In genomic region chr3:30330021-30330420, GRCm38 (mm10) we compare ENCODE assay signal across 22 mouse cellular contexts.
DNase-seq lines count a peak whose midpoint lies in the region; ATAC-seq lines count a peak whose summit lies in the region.
"Had no signal": no experiment of that assay in that cellular context is flagged by ENCODE, and none has a peak within 500 bp of the region (broad histone marks: within the 10 kb centered on the region; RNA-seq: fewer than 3 reads in every experiment).

No protein-coding gene starts in this region.

- H3K9ac ChIP-seq in midbrain, embryonic 16.5 days (ENCODE audit: low read depth, low read length), result no peak overlapping the region
- H3K9ac ChIP-seq: embryonic facial prominence, embryonic 15.5 days; forebrain, embryonic 15.5 days; heart, embryonic 15.5 days; hindbrain, embryonic 12.5 days had no signal

- WGBS in midbrain, embryonic 16.5 days, result 80% methylated on average over 3 of the region's 3 CpGs

- no peak for ATAC-seq in midbrain, embryonic 16.5 days
- ATAC-seq: forebrain, embryonic 15.5 days; hindbrain, embryonic 16.5 days; inflammation-experienced regulatory T-cells, adult 6 months had no signal

- H3K4me1 ChIP-seq in midbrain, embryonic 16.5 days (ENCODE audit: control insufficient read depth, insufficient read depth, low read length), result no peaks in the 10 kb centered on the region
- H3K4me1 ChIP-seq: embryonic facial prominence, embryonic 15.5 days; forebrain, embryonic 15.5 days; heart, embryonic 10.5 days; heart, embryonic 15.5 days; hindbrain, embryonic 12.5 days had no signal

- H3K4me2 ChIP-seq in midbrain, embryonic 16.5 days (ENCODE audit: low read length), result no peak overlapping the region
- H3K4me2 ChIP-seq: embryonic facial prominence, embryonic 15.5 days; forebrain, embryonic 15.5 days; heart, embryonic 15.5 days; hindbrain, embryonic 12.5 days had no signal

- H3K9me3 ChIP-seq in midbrain, embryonic 16.5 days (replicated peaks; ENCODE audit: control insufficient read depth, low read length, poor library complexity, severe bottlenecking), result no peaks in the 10 kb centered on the region
- H3K9me3 ChIP-seq: embryonic facial prominence, embryonic 15.5 days; forebrain, embryonic 15.5 days; heart, embryonic 10.5 days; heart, embryonic 15.5 days; hindbrain, embryonic 12.5 days had no signal

- H3K36me3 ChIP-seq in midbrain, embryonic 16.5 days (ENCODE audit: control insufficient read depth, insufficient read depth, low read length), result no peaks in the 10 kb centered on the region
- H3K36me3 ChIP-seq: embryonic facial prominence, embryonic 15.5 days; forebrain, embryonic 15.5 days; heart, embryonic 10.5 days; heart, embryonic 15.5 days; hindbrain, embryonic 12.5 days had no signal

- no peaks in the 10 kb centered on the region for H3K27me3 ChIP-seq in midbrain, embryonic 16.5 days (ENCODE audit: control insufficient read depth, insufficient read depth, low read depth, low read length)
- H3K27me3 ChIP-seq: embryonic facial prominence, embryonic 15.5 days; forebrain, embryonic 15.5 days; heart, embryonic 15.5 days; hindbrain, embryonic 12.5 days had no signal

- H3K4me3 ChIP-seq in midbrain, embryonic 16.5 days (ENCODE audit: low read depth, low read length), result no peak overlapping the region
- H3K4me3 ChIP-seq: embryonic facial prominence, embryonic 15.5 days; erythroblast, embryonic 14.5 days; forebrain, embryonic 15.5 days; heart, embryonic 10.5 days; heart, embryonic 15.5 days; hindbrain, embryonic 12.5 days had no signal

- peak; percentile 17 to 28 for DNase-seq in heart, adult 9 months (ENCODE audit: low spot score in 2 of 2)
- no peak for DNase-seq in heart, postnatal 4 days
- peak; percentile 10 for DNase-seq in lung, postnatal 36 days
- no peak for DNase-seq in lung, postnatal 4 days
- DNase-seq in fibroblast of lung, adult 2 months (ENCODE audit: low read depth), result peak; percentile 29
- DNase-seq in right cerebral cortex, postnatal 10 days (ENCODE audit: low spot score in 2 of 2), result no peak
- DNase-seq: adrenal gland, adult 8-10 months; adrenal gland, postnatal 36 days; cerebellum, adult 2 months; cerebellum, postnatal 10 days; embryo, embryonic 11 days; gastrocnemius, postnatal 14 days; heart, postnatal 14 days had no signal

- H3K27ac ChIP-seq in midbrain, embryonic 16.5 days (ENCODE audit: low read length), result no peak overlapping the region
- H3K27ac ChIP-seq: embryonic facial prominence, embryonic 15.5 days; forebrain, embryonic 15.5 days; heart, embryonic 10.5 days; heart, embryonic 15.5 days; hindbrain, embryonic 12.5 days had no signal

Comparison
In these comparisons a context has a peak if more than half of its experiments do, and no peak if none do; other contexts are left out.
1. DNase-seq: peak in heart, adult 9 months (2 of 2), lung, postnatal 36 days (single experiment) and fibroblast of lung, adult 2 months (single experiment); none in heart, postnatal 4 days (single experiment), lung, postnatal 4 days (0 of 2) and right cerebral cortex, postnatal 10 days (0 of 2).